Mouse (Mus musculus) testis, adult 2 months (tissue): ENCODE results near the gene Rassf5.

Source experiments
- CTCF ChIP-seq: fragments of 200-500 bp; IDR thresholded peaks from 2 replicates; pipeline ENCODE4 v1.5.1; 2012; ENCODE audit warnings: low read depth, mild to moderate bottlenecking, inconsistent platforms, low read length, moderate library complexity; ENCODE audit not compliant: control insufficient read depth, insufficient read depth, insufficient replicate concordance
- POLR2A ChIP-seq: fragments of 200-500 bp; IDR thresholded peaks from 2 replicates; pipeline ENCODE4 v1.6.1; 2012; ENCODE audit warnings: low read depth, mild to moderate bottlenecking, inconsistent platforms, low read length, moderate library complexity; ENCODE audit not compliant: control insufficient read depth

GRCm38 (mm10) chr1:131174299-131174861 is 70.7 kb downstream of the Rassf5 start:
- TF ChIP-seq POLR2A (no peak), CTCF (no peak)
